Mouse (Mus musculus) embryonic facial prominence, embryonic 11.5 days (tissue): Measurements from ENCODE around the gene Cpa1. TPM values are rescaled to one million over a fixed set of nuclear protein-coding genes. Genes with fewer than 3 reads are reported as not detected.

ENCODE experiments used
- ATAC-seq: fragments of 200-750 bp; cut with Nextera tagmentation; replicated peaks from 2 replicates; pipeline ENCODE4 v1.8.0; 2017; ENCODE audit warnings: low read depth; ENCODE audit not compliant: insufficient number of reproducible peaks, low FRiP score, low TSS enrichment
- DNase-seq: peaks from one replicate; pipeline ENCODE4 v3.0.0-alpha.2; 2015; ENCODE audit warnings: low spot score
- H3K27ac ChIP-seq: fragments of 300-500 bp; sonication (generic); replicated peaks from 2 replicates; pipeline ENCODE4 v1.5.1; 2014; ENCODE audit warnings: mild to moderate bottlenecking, low read depth, low read length, control low read depth
- H3K27me3 ChIP-seq: fragments of 300-500 bp; sonication (generic); 2 replicates; pipeline ENCODE4 v1.6.1; 2014; ENCODE audit warnings: mild to moderate bottlenecking, low read length, moderate library complexity, mixed read lengths; ENCODE audit not compliant: control insufficient read depth, insufficient read depth
- H3K36me3 ChIP-seq: fragments of 300-500 bp; sonication (generic); replicated peaks from 2 replicates; pipeline ENCODE4 v1.6.1; 2014; ENCODE audit warnings: low read depth, mild to moderate bottlenecking, low read length, moderate library complexity, mixed read lengths; ENCODE audit not compliant: control insufficient read depth, insufficient read depth
- H3K4me1 ChIP-seq: fragments of 300-500 bp; sonication (generic); 2 replicates; pipeline ENCODE4 v1.6.1; 2014; ENCODE audit warnings: low read length, mixed read lengths; ENCODE audit not compliant: control insufficient read depth, insufficient read depth
- H3K4me2 ChIP-seq: fragments of 300-500 bp; sonication (generic); 2 replicates; pipeline ENCODE4 v1.6.1; 2014; ENCODE audit warnings: low read depth, mild to moderate bottlenecking, control low read depth, low read length, moderate library complexity
- H3K4me3 ChIP-seq: fragments of 300-500 bp; sonication (generic); 2 replicates; pipeline ENCODE4 v1.5.1; 2014; ENCODE audit warnings: low read depth, low read length, control low read depth
- H3K9ac ChIP-seq: fragments of 300-500 bp; sonication (generic); replicated peaks from 2 replicates; pipeline ENCODE4 v1.6.1; 2014; ENCODE audit warnings: mild to moderate bottlenecking, control low read depth, low read length
- H3K9me3 ChIP-seq: fragments of 300-500 bp; sonication (generic); replicated peaks from 2 replicates; pipeline ENCODE4 v1.6.1; 2016; ENCODE audit warnings: mild to moderate bottlenecking, low read length, inconsistent platforms, mixed read lengths; ENCODE audit not compliant: control insufficient read depth
- WGBS: fragments of 180-500 bp; shearing (Covaris S2); extraction: QIAGEN DNeasy Blood & Tissue Kit; methylation state at CpG from one replicate; pipeline ENCODE4 v1.1.7; 2014; 5-methylcytosine and 5-hydroxymethylcytosine counted together
- polyA plus RNA-seq: library from polyadenylated mRNA; unstranded; fragments of >200 nt; fragmentation: Nextera tagmentation; extraction: Ambion mirVana; gene quantifications from 2 replicates; pipeline ENCODE4 v1.2.1, GENCODE M21; 2014

The Cpa1 gene
- polyA plus RNA-seq, 1 experiment from 2014 or later: 0.21 TPM

DNA sequence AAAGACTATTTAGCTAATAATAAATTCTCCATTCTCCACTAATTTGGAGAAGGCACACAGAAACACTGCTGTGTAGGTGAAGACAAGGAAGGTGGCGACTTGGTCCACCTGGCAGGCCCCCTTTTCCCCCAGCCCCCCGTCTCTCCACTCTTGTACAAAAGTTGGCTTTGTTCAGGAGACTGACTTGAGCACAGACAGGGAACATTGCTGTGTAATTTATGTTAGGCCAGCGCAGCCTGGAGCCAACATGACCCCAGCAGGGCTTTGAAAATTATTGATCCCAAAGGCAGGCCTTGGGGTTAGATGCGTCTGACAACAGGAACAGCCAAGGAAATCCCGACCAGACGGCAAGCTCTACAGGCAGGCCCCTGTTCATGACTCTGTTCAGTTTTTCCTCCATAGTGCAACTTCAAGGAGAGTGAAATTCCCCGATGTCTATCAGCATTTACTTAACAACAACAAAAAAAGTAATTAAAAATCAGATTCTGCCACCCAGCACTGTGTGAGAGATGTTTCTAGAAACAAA lies 34.6 kb upstream of the Cpa1 start:
- no peak overlapping the region for H3K9ac ChIP-seq
- H3K27me3 ChIP-seq: no peaks in the 10 kb centered on the region
- ATAC-seq: no peak
- 47% methylated on average over 7 of the region's 7 CpGs for WGBS
- no peak overlapping the region for H3K4me2 ChIP-seq
- no peaks in the 10 kb centered on the region for H3K4me1 ChIP-seq
- DNase-seq: no peak
- H3K36me3 ChIP-seq: no peaks in the 10 kb centered on the region
- H3K4me3 ChIP-seq: no peak overlapping the region
- no peak overlapping the region for H3K27ac ChIP-seq
- no peaks in the 10 kb centered on the region for H3K9me3 ChIP-seq

- ATAC-seq (no peak), DNase-seq (no peak)
Observed at GRCm38 (mm10) chr6:30605111-30605510, 33.9 kb upstream of the Cpa1 start.

GRCm38 (mm10) chr6:30605672-30606071 lies 33.3 kb upstream of the Cpa1 start:
- Histone ChIP-seq H3K9me3 (no peaks in the 10 kb centered on the region), H3K36me3 (no peaks in the 10 kb centered on the region), H3K27me3 (no peaks in the 10 kb centered on the region), H3K9ac (no peak overlapping the region), H3K4me1 (no peaks in the 10 kb centered on the region), H3K4me3 (no peak overlapping the region), H3K27ac (no peak overlapping the region), H3K4me2 (no peak overlapping the region)
- DNase-seq (no peak), ATAC-seq (no peak)
- WGBS: 78% methylated on average over 5 of the region's 5 CpGs

More at GRCm38 (mm10) chr6:30605111-30605510, 33.9 kb upstream of the Cpa1 start:
- no peak overlapping the region for H3K4me3 ChIP-seq
- H3K9ac ChIP-seq: no peak overlapping the region
- H3K36me3 ChIP-seq: no peaks in the 10 kb centered on the region
- no peak overlapping the region for H3K4me2 ChIP-seq
- no peak overlapping the region for H3K27ac ChIP-seq
- no peaks in the 10 kb centered on the region for H3K4me1 ChIP-seq
- WGBS: 90% methylated on average over 4 of the region's 4 CpGs
- no peaks in the 10 kb centered on the region for H3K27me3 ChIP-seq
- no peaks in the 10 kb centered on the region for H3K9me3 ChIP-seq

GRCm38 (mm10) chr6:30610710-30611109 lies 28.3 kb upstream of the Cpa1 start, which contains the start of gene Cpa5:
Cpa5 (plus strand) TSS chr6:30611010.
- H3K9ac ChIP-seq: no peak within 1 kb of the TSS
- no peak within 1 kb of the TSS for H3K4me2 ChIP-seq
- no peak for ATAC-seq
- no peaks in the 10 kb centered on the region for H3K36me3 ChIP-seq
- no peaks in the 10 kb centered on the region for H3K9me3 ChIP-seq
- WGBS: 89% methylated on average over 7 of the region's 7 CpGs
- no peaks in the 10 kb centered on the region for H3K27me3 ChIP-seq
- no peak within 1 kb of the TSS for H3K27ac ChIP-seq
- no peak within 1 kb of the TSS for H3K4me3 ChIP-seq
- DNase-seq: no peak
- H3K4me1 ChIP-seq: peaks cover 2% of the 10 kb centered on the region

GRCm38 (mm10) chr6:30611212-30611611 lies 27.8 kb upstream of the Cpa1 start:
- H3K4me2 ChIP-seq: no peak overlapping the region
- ATAC-seq (no peak; the same call in 1 of the 2 replicates), DNase-seq (no peak)
- no peak overlapping the region for H3K27ac ChIP-seq
- no peak overlapping the region for H3K4me3 ChIP-seq
- H3K27me3 ChIP-seq: no peaks in the 10 kb centered on the region
- H3K9me3 ChIP-seq: no peaks in the 10 kb centered on the region
- H3K36me3 ChIP-seq: no peaks in the 10 kb centered on the region
- H3K9ac ChIP-seq: no peak overlapping the region
- WGBS: 53% methylated on average over 5 of the region's 5 CpGs
- peaks cover 4% of the 10 kb centered on the region for H3K4me1 ChIP-seq

GRCm38 (mm10) chr6:30614251-30614650 lies 24.8 kb upstream of the Cpa1 start:
- ATAC-seq (no peak), DNase-seq (no peak)
- H3K4me3 ChIP-seq: no peak overlapping the region
- 79% methylated on average over 6 of the region's 6 CpGs for WGBS
- H3K36me3 ChIP-seq: no peaks in the 10 kb centered on the region
- no peaks in the 10 kb centered on the region for H3K9me3 ChIP-seq
- no peak overlapping the region for H3K4me2 ChIP-seq
- peaks cover 20% of the 10 kb centered on the region for H3K4me1 ChIP-seq
- no peak overlapping the region for H3K9ac ChIP-seq
- no peaks in the 10 kb centered on the region for H3K27me3 ChIP-seq
- H3K27ac ChIP-seq: no peak overlapping the region

DNA sequence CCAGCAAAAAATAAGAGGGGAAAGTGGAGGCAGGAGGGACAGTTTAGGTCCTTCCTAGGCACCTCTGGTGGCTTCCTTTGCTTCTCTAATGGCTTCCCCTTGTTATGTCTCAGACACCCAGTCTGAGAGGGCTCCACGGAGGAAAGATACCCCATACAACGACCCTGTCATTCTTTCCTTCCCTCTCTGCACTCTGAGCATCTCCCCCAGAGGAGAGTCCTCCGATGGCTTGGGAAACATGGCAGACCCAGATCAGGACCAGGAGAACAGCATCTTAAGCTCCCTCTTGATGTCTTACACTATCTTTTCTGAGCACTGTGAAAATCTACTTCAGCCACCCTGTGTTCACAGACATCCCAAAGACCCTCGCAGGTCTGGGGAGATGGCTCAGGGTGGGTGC lies 23.3 kb upstream of the Cpa1 start:
- peak overlapping the region; percentile 18; the same call in 1 of the 2 replicates for H3K9ac ChIP-seq

GRCm38 (mm10) chr6:30616491-30616941 lies 22.5 kb upstream of the Cpa1 start:
- Histone ChIP-seq H3K4me1 (peaks cover 20% of the 10 kb centered on the region), H3K4me2 (no peak overlapping the region), H3K27ac (peak overlapping the region; percentile 85), H3K36me3 (no peaks in the 10 kb centered on the region), H3K4me3 (no peak overlapping the region), H3K27me3 (no peaks in the 10 kb centered on the region), H3K9me3 (no peaks in the 10 kb centered on the region), H3K9ac (peak overlapping the region; percentile 18; the same call in 1 of the 2 replicates)
- DNase-seq: peak; percentile 73
- ATAC-seq: peak; percentile 68
- WGBS: under 1% methylated on average over 8 of the region's 8 CpGs

More for the DNA sequence above, 23.3 kb upstream of the Cpa1 start:
- Histone ChIP-seq H3K27ac (peak overlapping the region; percentile 85), H3K4me2 (no peak overlapping the region), H3K4me3 (no peak overlapping the region), H3K4me1 (peaks cover 20% of the 10 kb centered on the region), H3K9me3 (no peaks in the 10 kb centered on the region), H3K27me3 (no peaks in the 10 kb centered on the region), H3K36me3 (no peaks in the 10 kb centered on the region)
- DNase-seq (no peak), ATAC-seq (no peak)
- 28% methylated on average over 4 of the region's 4 CpGs for WGBS
